Mouse (Mus musculus) small intestine, adult 2 months (tissue): ENCODE results near the gene Gm10720.
"Not testable (repeated sequence)": the region's sequence is repeated elsewhere in the genome, so short reads cannot be mapped to it uniquely, and the experiment has no call there.

Experiments used
- CTCF ChIP-seq: fragments of 200-500 bp; IDR thresholded peaks from 2 replicates; pipeline ENCODE4 v1.5.1; 2012; ENCODE audit warnings: low read depth, mild to moderate bottlenecking, control low read depth, inconsistent platforms, low read length, moderate library complexity, mixed read lengths; ENCODE audit not compliant: insufficient replicate concordance, insufficient read length; ENCODE audit errors: extremely low read depth
- POLR2A ChIP-seq: fragments of 200-500 bp; IDR thresholded peaks from 2 replicates; pipeline ENCODE4 v1.6.1; 2012; ENCODE audit warnings: low read depth, mild to moderate bottlenecking, control low read depth, inconsistent platforms, low read length, moderate library complexity

- not testable (repeated sequence) for TF ChIP-seq CTCF, POLR2A
These were observed 9.3 kb upstream of the Gm10720 start for GRCm38 (mm10) chr9:3006179-3006578.
